Mouse (Mus musculus): Measurements from ENCODE around the gene Enox2.

Enox2 gene

DNA sequence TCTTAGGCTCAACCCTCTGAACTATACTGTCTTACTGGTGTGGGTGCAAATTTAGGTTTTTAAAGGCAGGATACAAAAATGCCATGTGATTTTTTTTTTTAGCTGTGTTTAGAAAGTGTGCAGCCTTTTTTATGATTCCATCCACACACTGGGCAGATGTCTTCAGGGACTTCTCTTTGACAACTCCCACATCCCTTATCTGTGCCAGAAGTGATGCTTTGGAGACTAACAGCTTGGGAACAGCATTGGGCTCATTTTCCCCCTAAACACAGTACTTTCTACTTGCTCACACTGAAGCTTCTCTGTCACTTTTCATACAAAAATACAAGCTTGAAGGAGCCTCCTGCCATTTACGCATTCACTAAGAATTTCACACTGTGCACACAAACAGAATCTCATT, 282.4 kb downstream of the Enox2 start:
- in situ Hi-C loops (cut with MseI, MboI), result no loop called here

DNA sequence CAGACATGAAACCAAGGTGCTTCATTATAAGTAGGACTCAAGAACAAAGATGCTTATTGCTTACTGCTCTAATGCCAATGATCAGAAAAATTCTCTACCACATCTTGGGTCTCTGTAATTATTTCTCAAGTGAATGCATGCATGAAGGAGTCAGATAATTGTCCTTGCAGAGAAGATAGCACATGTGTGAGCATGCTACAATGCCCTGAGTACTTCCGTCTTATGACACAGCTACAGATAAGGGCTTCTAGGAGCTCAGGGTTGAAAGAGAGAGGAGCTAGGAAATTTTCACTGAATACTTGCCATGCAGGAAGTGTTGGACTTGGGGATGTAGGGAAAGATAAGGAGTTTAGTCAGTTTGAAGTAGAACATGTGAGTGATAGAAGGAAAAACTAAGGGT, 285.2 kb downstream of the Enox2 start:
- in situ Hi-C loops (cut with MseI, MboI), result no loop called here

DNA sequence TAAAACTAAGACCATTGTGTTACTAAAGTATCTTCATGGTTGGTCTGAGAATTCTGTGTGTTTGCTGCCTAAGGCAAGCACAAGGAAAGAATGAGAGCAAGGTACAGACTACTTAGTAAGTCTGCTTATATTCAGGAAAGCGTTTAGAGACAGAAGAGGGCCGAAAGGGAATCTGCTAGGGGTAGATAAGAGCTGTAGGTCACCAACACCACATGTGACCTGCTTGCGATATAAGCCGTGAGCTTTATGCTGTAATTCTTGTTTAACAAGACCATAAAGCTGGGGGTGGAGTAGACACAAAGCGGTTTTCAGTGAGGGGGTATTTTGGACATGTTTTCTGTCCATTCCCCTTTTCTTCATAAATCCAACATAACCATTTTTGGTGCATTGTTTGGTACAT, 302.4 kb downstream of the Enox2 start:
- in situ Hi-C loops (cut with MseI, MboI), result no loop called here

DNA sequence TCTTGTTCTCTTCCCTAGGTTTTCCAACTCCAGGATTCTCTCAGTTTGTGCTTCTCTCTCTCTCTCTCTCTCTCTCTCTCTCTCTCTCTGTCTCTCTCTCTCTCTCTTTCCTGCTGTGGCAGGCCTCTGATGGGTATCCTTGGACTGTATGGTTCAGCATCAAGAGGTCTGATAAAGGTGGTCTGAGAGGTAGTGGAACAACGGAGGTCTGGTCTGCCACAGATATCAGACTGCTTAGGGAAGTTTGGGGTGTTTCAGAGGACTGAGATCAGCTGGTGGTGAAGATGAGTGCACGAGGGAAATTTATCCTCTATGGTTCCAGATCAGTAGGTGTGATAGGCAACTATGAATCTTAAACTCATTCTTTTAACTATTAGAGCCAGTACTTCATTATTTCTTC, 303.6 kb downstream of the Enox2 start:
- in situ Hi-C loops (cut with MseI, MboI), result no loop called here
